Mouse (Mus musculus) MN1 (cell line): ENCODE measurements around the gene Lhfpl5.

Source experiments
- DNase-seq: peaks from one replicate; pipeline ENCODE4 v3.0.0-alpha.2; 2016; ENCODE audit warnings: low spot score

Lhfpl5 gene

GRCm38 (mm10) chr17:28572941-28573340 lies 2.5 kb upstream of the Lhfpl5 start:
- DNase-seq = no peak

- peak; percentile 56 for DNase-seq
These were observed 5.0 kb downstream of the Lhfpl5 start for GRCm38 (mm10) chr17:28580396-28580795.

GRCm38 (mm10) chr17:28581056-28581455 lies 5.6 kb downstream of the Lhfpl5 start:
- DNase-seq = no peak

GRCm38 (mm10) chr17:28586509-28586908 lies 11.1 kb downstream of the Lhfpl5 start:
- no peak for DNase-seq

- DNase-seq = no peak
These were observed 13.2 kb downstream of the Lhfpl5 start for GRCm38 (mm10) chr17:28588591-28588990.

- no peak for DNase-seq
These were observed 15.2 kb downstream of the Lhfpl5 start for GRCm38 (mm10) chr17:28590596-28590995.

- DNase-seq = no peak
These were observed 16.0 kb downstream of the Lhfpl5 start for GRCm38 (mm10) chr17:28591476-28591875.

GRCm38 (mm10) chr17:28592998-28593397 lies 17.6 kb downstream of the Lhfpl5 start:
- peak; percentile 82 for DNase-seq

GRCm38 (mm10) chr17:28593965-28594364 lies 18.5 kb downstream of the Lhfpl5 start:
- DNase-seq = peak; percentile 86

- DNase-seq = no peak
These were observed 25.3 kb downstream of the Lhfpl5 start for GRCm38 (mm10) chr17:28600780-28601179.

- DNase-seq = no peak
These were observed 26.3 kb downstream of the Lhfpl5 start for GRCm38 (mm10) chr17:28601557-28602250.

- DNase-seq = no peak
These were observed 34.1 kb downstream of the Lhfpl5 start for GRCm38 (mm10) chr17:28609543-28609942.

- DNase-seq = peak; percentile 57
These were observed 37.2 kb downstream of the Lhfpl5 start for GRCm38 (mm10) chr17:28612603-28613002.

- no peak for DNase-seq
These were observed 37.7 kb downstream of the Lhfpl5 start for GRCm38 (mm10) chr17:28613096-28613495.

GRCm38 (mm10) chr17:28615332-28615731 lies 39.9 kb downstream of the Lhfpl5 start:
- DNase-seq = no peak

GRCm38 (mm10) chr17:28617636-28618035 lies 42.2 kb downstream of the Lhfpl5 start:
- no peak for DNase-seq

GRCm38 (mm10) chr17:28618124-28618523 lies 42.7 kb downstream of the Lhfpl5 start:
- no peak for DNase-seq

GRCm38 (mm10) chr17:28618775-28619174 lies 43.3 kb downstream of the Lhfpl5 start:
- no peak for DNase-seq

GRCm38 (mm10) chr17:28621381-28622299 lies 46.2 kb downstream of the Lhfpl5 start:
- DNase-seq = peak; percentile 70

GRCm38 (mm10) chr17:28622300-28622759 lies 46.9 kb downstream of the Lhfpl5 start, which contains the start of gene Srpk1:
TSS of gene Srpk1 (minus strand) at chr17:28622709.
- DNase-seq = peak; percentile 97

- no peak for DNase-seq
These were observed 49.4 kb downstream of the Lhfpl5 start for GRCm38 (mm10) chr17:28624841-28625240.

GRCm38 (mm10) chr17:28625327-28625726 lies 49.9 kb downstream of the Lhfpl5 start:
- peak; percentile 18 for DNase-seq

GRCm38 (mm10) chr17:28626937-28627336 lies 51.5 kb downstream of the Lhfpl5 start:
- DNase-seq = no peak
